In the genomic region with DNA sequence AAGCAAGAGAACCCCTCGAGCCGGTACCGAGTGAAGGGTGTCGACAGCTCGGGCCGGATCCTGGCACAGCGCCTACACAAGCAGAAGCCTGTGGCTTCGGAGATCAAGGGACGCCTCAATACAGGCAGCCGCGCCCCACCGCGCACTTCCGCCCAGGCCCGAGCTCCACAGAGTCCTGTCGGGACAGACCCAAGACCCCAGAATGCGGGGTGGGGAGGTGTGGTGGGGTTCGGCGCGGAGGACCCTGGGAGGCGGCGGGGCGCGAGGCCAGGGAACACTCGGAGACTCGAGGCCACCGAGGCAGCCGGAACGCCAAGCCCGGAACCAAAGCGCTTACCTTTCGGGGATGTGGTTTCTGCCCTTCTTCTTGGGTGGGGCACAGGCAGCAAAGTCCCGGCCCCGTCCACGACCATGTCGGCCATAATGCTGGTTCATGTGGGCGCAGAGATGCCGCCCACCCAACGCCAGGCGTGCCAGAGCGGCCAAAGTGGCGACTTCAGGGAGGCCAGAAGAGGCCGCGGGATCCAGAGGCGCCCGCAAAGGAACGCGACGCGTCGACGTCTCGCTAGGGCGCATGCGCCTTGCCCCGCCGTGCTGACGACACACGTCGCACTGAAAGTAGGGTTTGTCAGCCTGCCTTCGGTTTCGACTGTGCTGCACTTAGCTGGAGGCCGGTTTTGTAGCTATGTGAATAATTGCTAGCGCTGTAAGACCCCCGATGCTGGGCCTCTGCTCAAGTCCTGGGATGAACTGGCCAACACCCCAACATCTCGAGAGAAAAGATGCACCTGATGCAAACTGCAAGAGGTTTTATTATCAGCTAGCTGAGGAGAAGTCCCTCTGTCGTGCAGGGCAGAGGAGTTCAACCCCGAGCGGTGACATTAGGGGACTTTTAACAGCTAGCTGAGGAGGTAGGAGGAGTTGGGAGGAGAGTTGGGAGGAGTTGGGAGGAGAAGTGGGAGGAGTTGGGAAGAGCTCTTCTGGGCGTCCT, we compare ENCODE assay signal across 8 mouse cellular contexts. TPM values are rescaled to one million over a fixed set of nuclear protein-coding genes. Genes with fewer than 3 reads are reported as not detected.
DNase-seq lines count a peak whose midpoint lies in the region; ATAC-seq and TF ChIP-seq lines count a peak whose summit lies in the region.

A gene (minus strand): TSS at position 567 of the 991 bp plus-strand sequence.

- peaks cover 4% of the 10 kb centered on the region; the same call in 1 of the 2 replicates for H3K4me1 ChIP-seq in cortical plate, adult 2 months (ENCODE audit: control insufficient read depth, insufficient read depth, low read length)

- TF ChIP-seq POLR2A in cortical plate, adult 2 months (IDR thresholded peaks at IDR 0.05; ENCODE audit: extremely low read depth, insufficient read depth, low read length), result peak; percentile 94

- H3K27ac ChIP-seq in cortical plate, adult 2 months (ENCODE audit: insufficient read depth, low read length), result peak within 1 kb of the TSS; percentile 90

- peak; percentile 81 for ATAC-seq in activated CD4-positive, CD25-positive, alpha-beta regulatory T cell, adult 4 months
- peak; percentile 88 for ATAC-seq in megakaryocyte progenitor cell, adult 5-6 weeks (replicated peaks; ENCODE audit: poor library complexity)

- peak; percentile 96 for DNase-seq in gastrocnemius, postnatal 10 days
- DNase-seq in induced T-regulatory cell, adult 2 months (ENCODE audit: low read depth), result peak; percentile 96
- peak; percentile 80 to 90 for DNase-seq in left cerebral cortex, adult 9 months (ENCODE audit: low spot score in 2 of 2)
- peak; percentile 94 for DNase-seq in right cerebral cortex, postnatal 14 days
- DNase-seq in urinary bladder, postnatal 36 days (ENCODE audit: low spot score in 2 of 2), result peak; percentile 85 to 91

- H3K4me3 ChIP-seq in cortical plate, adult 2 months (ENCODE audit: insufficient read depth, low read length), result peak within 1 kb of the TSS; percentile 78

- TF ChIP-seq CTCF in cortical plate, adult 2 months (IDR thresholded peaks at IDR 0.05; ENCODE audit: extremely low read depth, insufficient read depth, low read length), result no peak

RNA-seq across cellular contexts. Expression of the gene that starts here (rescaled TPM):
- polyA plus RNA-seq in activated CD4-positive, CD25-positive, alpha-beta regulatory T cell, adult 4 months (2017; shearing (Covaris generic)), result 100 to 1,000 TPM; 223 to 225 TPM
- polyA plus RNA-seq in cortical plate, adult 2 months (2012; rRNA removed), result 94.9 and 97.4 TPM in 2 replicates
- total RNA-seq in gastrocnemius, postnatal 10 days (2021), result 10 to 100 TPM; 49.0 to 63.7 TPM
- 61.4 and 64.5 TPM in 2 replicates for total RNA-seq in megakaryocyte progenitor cell, adult 5-6 weeks (2015)
- total RNA-seq in megakaryocyte progenitor cell, adult 5-6 weeks (2017), result 36.7 and 38.0 TPM in 2 replicates

Comparison
In these comparisons a context has a peak if more than half of its experiments do, and no peak if none do; other contexts are left out.
1. Peak in every context shown above with its lines: DNase-seq, ATAC-seq, H3K4me3 ChIP-seq and H3K27ac ChIP-seq.